Mouse (Mus musculus) embryonic facial prominence, embryonic 14.5 days (tissue): ENCODE data around the gene Esyt3. TPM values are rescaled to one million over a fixed set of nuclear protein-coding genes. Genes with fewer than 3 reads are reported as not detected.
A peak's percentile ranks its signal among the peaks of the same experiment; 100 is the strongest.

Experiments
- ATAC-seq: fragments of 200-750 bp; cut with Nextera tagmentation; 2 replicates; pipeline ENCODE4 v1.8.0; 2017; ENCODE audit warnings: low read depth, moderate number of reproducible peaks, moderate TSS enrichment
- DNase-seq: peaks from one replicate; pipeline ENCODE4 v3.0.0-alpha.2; 2015; ENCODE audit warnings: low spot score
- H3K27ac ChIP-seq: fragments of 300-500 bp; sonication (generic); replicated peaks from 2 replicates; pipeline ENCODE4 v1.5.1; 2014; ENCODE audit warnings: low read depth, mild to moderate bottlenecking, low read length, moderate library complexity
- H3K27me3 ChIP-seq: fragments of 300-500 bp; sonication (generic); replicated peaks from 2 replicates; pipeline ENCODE4 v1.6.1; 2014; ENCODE audit warnings: low read length; ENCODE audit not compliant: control insufficient read depth, insufficient read depth
- H3K36me3 ChIP-seq: fragments of 300-500 bp; sonication (generic); 2 replicates; pipeline ENCODE4 v1.6.1; 2014; ENCODE audit warnings: low read length, mixed read lengths; ENCODE audit not compliant: control insufficient read depth, insufficient read depth
- H3K4me1 ChIP-seq: fragments of 300-500 bp; sonication (generic); 2 replicates; pipeline ENCODE4 v1.6.1; 2014; ENCODE audit warnings: antibody characterized with exemption, low read length; ENCODE audit not compliant: control insufficient read depth, insufficient read depth
- H3K4me2 ChIP-seq: fragments of 300-500 bp; sonication (generic); 2 replicates; pipeline ENCODE4 v1.6.1; 2014; ENCODE audit warnings: low read depth, mild to moderate bottlenecking, low read length, moderate library complexity, mixed read lengths
- H3K4me3 ChIP-seq: fragments of 300-500 bp; sonication (generic); 2 replicates; pipeline ENCODE4 v1.5.1; 2014; ENCODE audit warnings: low read depth, mild to moderate bottlenecking, low read length
- H3K9ac ChIP-seq: fragments of 300-500 bp; sonication (generic); 2 replicates; pipeline ENCODE4 v1.6.1; 2014; ENCODE audit warnings: low read depth, mild to moderate bottlenecking, low read length, moderate library complexity, mixed read lengths
- H3K9me3 ChIP-seq: fragments of 300-500 bp; sonication (generic); 2 replicates; pipeline ENCODE4 v1.6.1; 2016; ENCODE audit warnings: low read length; ENCODE audit not compliant: control insufficient read depth
- WGBS: fragments of 180-500 bp; shearing (Covaris S2); extraction: QIAGEN DNeasy Blood & Tissue Kit; methylation state at CpG from one replicate; pipeline ENCODE4 v1.1.7; 2014; 5-methylcytosine and 5-hydroxymethylcytosine counted together
- polyA plus RNA-seq: library from polyadenylated mRNA; unstranded; fragments of >200 nt; fragmentation: Nextera tagmentation; extraction: Ambion mirVana; gene quantifications from 2 replicates; pipeline ENCODE4 v1.2.1, GENCODE M21; 2014

Esyt3 gene
- polyA plus RNA-seq, result 0.84 and 0.90 TPM in 2 replicates

DNA sequence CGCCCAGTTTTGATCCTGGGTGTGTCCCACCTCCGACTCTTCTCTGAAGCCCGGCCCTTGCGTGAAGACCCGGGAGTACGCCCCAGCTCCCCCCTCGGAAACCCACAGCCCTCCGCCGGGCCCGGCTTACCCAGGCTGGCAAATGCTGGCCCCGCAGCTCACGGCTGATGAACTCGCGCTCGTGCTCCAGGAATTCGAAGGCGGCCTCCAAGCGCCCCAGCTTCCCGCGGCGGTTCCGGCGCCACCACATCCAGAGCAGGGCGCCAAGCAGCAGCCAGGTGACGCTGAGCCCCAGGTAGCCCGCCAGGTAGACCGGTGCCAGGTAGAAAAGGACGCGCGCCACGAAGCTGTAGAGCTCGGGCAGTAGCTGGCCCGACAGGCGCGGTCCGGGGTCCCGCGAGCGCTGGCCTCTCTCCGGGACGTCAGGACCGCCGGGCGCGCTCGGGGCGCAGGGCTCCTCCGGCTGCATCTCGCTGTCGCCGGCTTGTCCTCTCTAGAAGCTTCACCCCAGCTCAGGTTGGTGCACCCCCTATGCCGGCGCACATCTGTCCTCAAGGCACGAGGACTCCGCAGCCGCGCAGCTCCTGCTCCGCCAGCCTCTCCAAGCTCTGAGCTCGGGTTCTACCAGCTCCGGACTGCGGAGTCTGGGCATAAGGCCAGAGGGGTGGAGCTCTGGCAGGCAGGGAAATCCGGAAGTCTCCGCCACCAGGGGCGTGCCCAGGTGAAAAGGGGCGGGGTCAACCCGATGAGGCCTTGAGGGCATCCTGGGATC is at the start of gene Esyt3:
TSS of gene Esyt3 (minus strand) at position 637 of the 772 bp plus-strand sequence.
- under 1% methylated on average over 32 of the region's 66 CpGs for WGBS
- peaks cover 10% of the 10 kb centered on the region; the same call in 1 of the 2 replicates for H3K4me1 ChIP-seq
- no peaks in the 10 kb centered on the region for H3K9me3 ChIP-seq
- H3K4me3 ChIP-seq, result peak within 1 kb of the TSS; percentile 49
- H3K27me3 ChIP-seq, result peaks cover 52% of the 10 kb centered on the region
- H3K9ac ChIP-seq, result peak within 1 kb of the TSS; percentile 53
- H3K4me2 ChIP-seq, result peak within 1 kb of the TSS; percentile 99
- ATAC-seq, result peak; percentile 81
- no peak within 1 kb of the TSS for H3K27ac ChIP-seq
- H3K36me3 ChIP-seq, result no peaks in the 10 kb centered on the region
- peak; percentile 76 for DNase-seq

DNA sequence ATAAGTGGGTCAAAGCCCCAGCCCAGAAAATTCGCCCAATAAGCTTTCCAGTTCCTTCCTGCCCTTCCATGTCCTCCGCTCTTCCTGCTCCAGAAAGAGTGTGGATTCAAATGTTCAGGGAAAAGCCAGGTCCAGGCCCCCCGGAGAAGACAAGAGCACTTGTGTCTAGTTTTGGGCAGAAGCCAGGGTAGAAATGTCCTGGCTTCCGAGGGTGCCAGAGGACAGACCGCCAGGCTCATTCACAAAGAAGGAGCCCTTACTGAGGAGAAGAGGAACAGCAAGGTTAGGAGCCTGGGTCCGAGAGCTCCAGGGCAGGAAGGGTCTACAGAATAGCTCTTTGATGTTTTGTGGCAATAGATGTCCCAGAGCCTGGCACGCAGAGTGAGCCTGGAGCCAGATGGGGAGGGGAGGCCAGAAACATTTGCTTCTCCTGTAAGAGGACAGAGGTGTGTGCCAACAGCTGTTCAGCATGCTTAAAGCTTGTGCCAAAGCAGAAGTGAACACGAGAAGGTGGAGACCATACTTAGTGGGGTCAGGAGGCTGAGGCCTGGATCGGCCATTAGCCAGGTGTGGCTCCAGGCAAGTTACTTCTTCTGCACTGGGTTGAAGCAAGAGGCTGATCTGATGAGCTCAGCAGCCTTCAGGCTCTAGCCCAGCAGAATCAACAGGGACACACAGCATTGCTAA is 43.1 kb upstream of the Esyt3 start:
- WGBS, result 64% methylated on average over 9 of the region's 9 CpGs
- H3K4me2 ChIP-seq, result no peak overlapping the region
- ATAC-seq (no peak), DNase-seq (peak; percentile 18)
- H3K4me3 ChIP-seq, result no peak overlapping the region
- H3K9ac ChIP-seq, result no peak overlapping the region
- H3K27me3 ChIP-seq, result no peaks in the 10 kb centered on the region
- H3K27ac ChIP-seq, result no peak overlapping the region
- H3K4me1 ChIP-seq, result no peaks in the 10 kb centered on the region
- H3K9me3 ChIP-seq, result no peaks in the 10 kb centered on the region
- H3K36me3 ChIP-seq, result no peaks in the 10 kb centered on the region

DNA sequence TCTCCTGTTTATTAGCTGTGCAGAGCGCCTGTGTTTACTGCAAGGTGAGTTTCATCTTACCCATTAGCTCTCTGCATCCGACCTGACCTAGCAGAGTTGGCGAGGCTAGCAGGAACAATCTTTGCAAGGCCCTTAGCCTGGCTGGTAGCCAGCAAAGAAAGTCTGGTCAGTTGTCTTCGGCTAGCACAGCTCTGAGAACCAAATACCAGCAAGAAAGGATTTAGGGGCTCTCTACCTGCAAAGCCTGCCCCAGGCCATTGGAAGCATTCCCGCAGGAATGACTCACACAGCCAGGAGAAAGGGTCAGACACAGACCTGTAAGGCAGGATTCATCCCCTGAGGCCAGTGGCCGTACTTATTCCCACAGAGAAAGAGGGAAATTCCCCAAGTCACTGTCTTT is 42.4 kb upstream of the Esyt3 start:
- Histone ChIP-seq H3K9me3 (no peaks in the 10 kb centered on the region), H3K4me1 (no peaks in the 10 kb centered on the region), H3K4me2 (no peak overlapping the region), H3K27ac (no peak overlapping the region), H3K27me3 (no peaks in the 10 kb centered on the region), H3K4me3 (no peak overlapping the region), H3K36me3 (no peaks in the 10 kb centered on the region), H3K9ac (no peak overlapping the region)
- 71% methylated on average over 6 of the region's 6 CpGs for WGBS
- DNase-seq (no peak), ATAC-seq (no peak)

DNA sequence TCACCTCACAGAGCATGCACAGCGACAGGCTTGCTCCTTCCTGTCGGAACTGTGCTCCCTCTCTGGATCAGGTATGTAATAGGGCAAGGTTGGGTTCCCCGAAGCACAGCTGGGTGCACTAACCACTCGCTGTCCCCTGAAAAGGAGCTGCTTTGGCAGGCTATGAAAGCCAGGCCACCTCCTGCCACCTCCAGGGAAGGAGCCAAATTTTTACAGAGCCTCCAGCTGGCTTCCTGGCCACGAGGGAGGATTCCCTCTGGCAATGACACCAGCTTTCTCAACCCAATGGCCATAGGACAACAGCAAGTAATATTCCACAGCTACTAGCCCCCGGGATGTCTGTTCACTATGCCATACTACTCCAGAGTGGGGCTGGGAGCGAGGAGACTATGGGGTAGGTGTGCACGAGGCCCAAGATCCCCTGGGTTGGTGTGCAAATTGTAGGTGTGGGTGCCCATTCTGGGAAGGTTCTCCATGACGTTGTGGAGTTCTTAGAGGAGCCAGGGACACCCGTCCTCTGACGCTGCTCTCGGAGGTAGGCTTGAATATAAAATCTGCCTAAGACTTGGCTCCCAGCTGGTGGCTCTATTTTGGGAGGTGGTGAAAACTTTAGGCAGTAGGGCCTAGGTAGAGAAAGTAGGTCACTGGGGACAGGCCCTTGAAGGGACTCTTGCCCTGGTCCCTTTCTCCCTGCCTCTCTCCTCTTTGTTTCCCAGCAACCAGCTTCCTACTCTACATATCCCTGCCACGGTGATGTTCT is 38.9 kb upstream of the Esyt3 start:
- no peak overlapping the region for H3K27ac ChIP-seq
- peaks cover 10% of the 10 kb centered on the region for H3K36me3 ChIP-seq
- no peaks in the 10 kb centered on the region for H3K4me1 ChIP-seq
- no peak overlapping the region for H3K9ac ChIP-seq
- H3K9me3 ChIP-seq, result no peaks in the 10 kb centered on the region
- ATAC-seq, result no peak
- H3K4me3 ChIP-seq, result no peak overlapping the region
- no peaks in the 10 kb centered on the region for H3K27me3 ChIP-seq
- H3K4me2 ChIP-seq, result no peak overlapping the region
- DNase-seq, result no peak
- WGBS, result 81% methylated on average over 13 of the region's 13 CpGs

DNA sequence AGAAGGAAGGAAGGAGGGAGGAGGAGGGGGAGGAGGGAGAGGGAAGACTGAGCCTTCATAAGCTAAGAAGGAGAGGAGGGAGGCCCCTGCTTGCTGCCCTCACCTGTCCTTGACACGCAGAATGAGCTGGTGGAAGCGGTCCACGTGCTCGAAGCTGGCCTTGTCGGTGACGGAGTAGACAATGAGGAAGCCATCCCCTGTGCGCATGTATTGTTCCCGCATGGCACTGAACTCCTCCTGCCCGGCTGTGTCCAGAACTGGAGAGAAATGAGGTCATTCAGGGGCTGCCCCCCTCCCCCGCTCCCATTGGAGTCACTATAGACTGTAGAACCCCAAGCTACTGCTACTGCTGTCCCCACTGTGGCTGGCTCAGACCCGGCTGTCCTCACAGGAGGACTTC is 36.0 kb upstream of the Esyt3 start:
- H3K9ac ChIP-seq, result no peak overlapping the region
- H3K4me3 ChIP-seq, result no peak overlapping the region
- no peak for DNase-seq
- H3K27me3 ChIP-seq, result no peaks in the 10 kb centered on the region
- no peak overlapping the region for H3K4me2 ChIP-seq
- no peak overlapping the region for H3K27ac ChIP-seq
- H3K36me3 ChIP-seq, result peaks cover 20% of the 10 kb centered on the region
- 74% methylated on average over 10 of the region's 11 CpGs for WGBS
- no peaks in the 10 kb centered on the region for H3K4me1 ChIP-seq
- no peak for ATAC-seq
- H3K9me3 ChIP-seq, result no peaks in the 10 kb centered on the region

DNA sequence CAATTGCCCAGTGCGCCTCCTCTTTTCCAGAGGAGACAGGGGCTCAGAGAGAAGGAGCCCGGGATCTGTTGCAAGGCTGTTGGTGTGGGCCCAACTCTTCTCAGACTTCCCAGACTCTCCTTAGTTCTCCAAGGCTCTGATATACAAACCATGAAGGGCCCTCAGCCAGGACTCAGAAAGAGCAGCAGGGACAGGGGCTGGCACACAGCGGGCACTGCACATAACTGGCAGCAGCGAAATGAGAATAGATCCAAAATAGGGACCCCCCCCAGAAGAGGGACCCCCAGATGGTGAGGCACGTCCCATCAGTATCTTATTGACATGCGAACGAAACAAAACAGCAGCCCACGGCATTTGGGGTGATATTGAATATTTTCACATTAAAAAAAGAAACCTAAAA is 34.8 kb upstream of the Esyt3 start:
- Histone ChIP-seq H3K9ac (no peak overlapping the region), H3K4me2 (no peak overlapping the region), H3K4me1 (no peaks in the 10 kb centered on the region), H3K27ac (no peak overlapping the region), H3K36me3 (peaks cover 29% of the 10 kb centered on the region), H3K27me3 (no peaks in the 10 kb centered on the region), H3K9me3 (no peaks in the 10 kb centered on the region), H3K4me3 (no peak overlapping the region)
- no peak for DNase-seq
- ATAC-seq, result no peak
- WGBS, result 92% methylated on average over 8 of the region's 8 CpGs

DNA sequence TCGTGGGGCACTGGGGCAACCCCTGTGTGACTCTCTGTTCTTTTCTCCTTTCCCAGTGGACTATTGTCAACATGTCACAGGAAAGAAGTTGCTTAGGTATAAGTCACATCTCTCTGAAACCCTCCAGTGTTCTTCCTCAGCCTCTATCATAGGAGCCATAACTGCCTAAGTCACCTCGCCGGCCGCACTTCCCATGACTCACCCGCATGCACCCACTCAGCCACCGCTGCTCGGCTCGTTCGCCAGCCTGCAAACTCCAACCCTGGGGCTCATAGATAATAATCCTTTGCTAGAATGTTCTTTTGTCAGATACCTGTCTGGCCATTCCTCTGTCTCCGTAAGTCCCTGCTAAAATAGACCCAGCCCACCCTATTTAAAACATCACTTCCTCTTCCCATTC is 33.2 kb upstream of the Esyt3 start:
- Histone ChIP-seq H3K9me3 (no peaks in the 10 kb centered on the region), H3K4me1 (no peaks in the 10 kb centered on the region), H3K36me3 (peaks cover 36% of the 10 kb centered on the region), H3K9ac (no peak overlapping the region), H3K27ac (no peak overlapping the region), H3K27me3 (no peaks in the 10 kb centered on the region), H3K4me2 (no peak overlapping the region), H3K4me3 (no peak overlapping the region)
- DNase-seq (no peak), ATAC-seq (no peak)
- WGBS, result 94% methylated on average over 10 of the region's 10 CpGs

DNA sequence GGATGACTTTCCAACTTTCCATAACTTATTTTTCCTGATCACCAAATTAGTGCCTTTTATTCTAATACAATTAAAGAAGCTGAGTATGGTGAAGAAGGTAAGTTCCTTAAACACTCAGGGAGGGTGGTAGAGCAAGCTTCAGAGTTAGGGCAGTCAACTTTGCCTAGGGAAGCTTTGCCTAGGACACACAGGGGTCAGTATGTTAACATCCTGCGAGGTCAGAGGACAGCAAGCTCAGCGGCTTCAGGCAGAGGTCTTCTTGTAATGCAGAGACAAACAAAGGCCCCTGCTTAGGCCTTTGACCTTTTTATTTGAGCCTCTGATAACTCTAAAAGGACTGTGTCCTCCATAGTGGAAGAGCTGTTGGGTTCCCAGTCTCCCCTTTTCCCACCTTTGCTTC is 32.4 kb upstream of the Esyt3 start:
- Histone ChIP-seq H3K27me3 (no peaks in the 10 kb centered on the region), H3K9ac (no peak overlapping the region), H3K4me3 (no peak overlapping the region), H3K27ac (no peak overlapping the region), H3K36me3 (peaks cover 43% of the 10 kb centered on the region), H3K4me1 (no peaks in the 10 kb centered on the region), H3K9me3 (no peaks in the 10 kb centered on the region), H3K4me2 (no peak overlapping the region)
- ATAC-seq (no peak), DNase-seq (no peak)
- 32% methylated on average over 2 of the region's 2 CpGs for WGBS
